Mouse (Mus musculus) bone marrow, adult 2 months (tissue): Measurements from ENCODE around the gene Gpr27. TPM values are rescaled to one million over a fixed set of nuclear protein-coding genes. Genes with fewer than 3 reads are reported as not detected.

Experiments
- H3K27ac ChIP-seq: fragments of 200-500 bp; 2 replicates; pipeline ENCODE4 v1.5.1; 2012; ENCODE audit warnings: low read depth, mild to moderate bottlenecking, control low read depth, inconsistent platforms, low read length; ENCODE audit not compliant: control insufficient read depth, poor library complexity, insufficient read depth
- H3K4me1 ChIP-seq: fragments of 200-500 bp; 2 replicates; pipeline ENCODE4 v1.6.1; 2011; ENCODE audit warnings: low read length; ENCODE audit not compliant: control insufficient read depth, insufficient read depth
- H3K4me3 ChIP-seq: fragments of 200-500 bp; replicated peaks from 2 replicates; pipeline ENCODE3; 2011; ENCODE audit warnings: mild to moderate bottlenecking, low read depth, low read length, control low read depth; ENCODE audit not compliant: control insufficient read depth
- CTCF ChIP-seq: fragments of 200-500 bp; IDR thresholded peaks from 2 replicates; pipeline ENCODE4 v1.5.1; 2011; ENCODE audit warnings: low read length, control low read depth; ENCODE audit not compliant: control insufficient read depth, insufficient read depth
- POLR2A ChIP-seq: fragments of 200-500 bp; IDR thresholded peaks from 2 replicates; pipeline ENCODE4 v1.6.1; 2011; ENCODE audit warnings: low read depth, mild to moderate bottlenecking, control low read depth, low read length, borderline replicate concordance; ENCODE audit not compliant: control insufficient read depth
- whole genome bisulfite sequencing: fragments of 180-500 bp; shearing (Covaris S2); methylation state at CpG from one replicate; pipeline ENCODE4 v1.1.7; 2018; 5-methylcytosine and 5-hydroxymethylcytosine counted together
- polyA plus RNA-seq: library from polyadenylated mRNA; stranded (reverse); fragments of >200 nt; gene quantifications from 2 replicates; pipeline ENCODE4 v1.2.4, GENCODE M21; 2011; ENCODE audit warnings: low replicate concordance; ENCODE audit not compliant: missing spikeins, insufficient read depth, insufficient read length

Gpr27 gene
- polyA plus RNA-seq, 1 experiment: 1.7 TPM

DNA sequence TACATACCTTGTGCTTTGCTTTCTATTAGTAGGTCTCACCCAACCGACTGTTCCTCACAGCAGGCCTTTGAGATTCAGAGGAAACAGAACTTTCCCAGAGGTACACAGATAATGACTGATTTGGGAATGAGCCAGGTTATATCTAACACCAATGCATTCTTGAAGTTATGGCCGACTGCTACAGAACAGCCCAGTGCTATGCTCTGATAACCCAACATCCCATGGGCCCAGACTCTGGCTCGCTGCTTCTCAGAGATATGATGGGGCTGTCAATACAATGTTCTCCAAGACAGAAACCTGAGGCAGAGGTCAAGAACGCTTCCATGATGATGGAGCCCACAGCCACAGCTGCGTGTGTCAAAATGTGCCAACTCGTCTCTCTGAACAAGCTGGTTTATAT lies 4.0 kb upstream of the Gpr27 start:
- 63% methylated on average over 6 of the region's 6 CpGs for WGBS
- Histone ChIP-seq H3K4me1 (no peaks in the 10 kb centered on the region), H3K27ac (no peak overlapping the region), H3K4me3 (no peak overlapping the region)
- TF ChIP-seq POLR2A (no peak), CTCF (no peak)

DNA sequence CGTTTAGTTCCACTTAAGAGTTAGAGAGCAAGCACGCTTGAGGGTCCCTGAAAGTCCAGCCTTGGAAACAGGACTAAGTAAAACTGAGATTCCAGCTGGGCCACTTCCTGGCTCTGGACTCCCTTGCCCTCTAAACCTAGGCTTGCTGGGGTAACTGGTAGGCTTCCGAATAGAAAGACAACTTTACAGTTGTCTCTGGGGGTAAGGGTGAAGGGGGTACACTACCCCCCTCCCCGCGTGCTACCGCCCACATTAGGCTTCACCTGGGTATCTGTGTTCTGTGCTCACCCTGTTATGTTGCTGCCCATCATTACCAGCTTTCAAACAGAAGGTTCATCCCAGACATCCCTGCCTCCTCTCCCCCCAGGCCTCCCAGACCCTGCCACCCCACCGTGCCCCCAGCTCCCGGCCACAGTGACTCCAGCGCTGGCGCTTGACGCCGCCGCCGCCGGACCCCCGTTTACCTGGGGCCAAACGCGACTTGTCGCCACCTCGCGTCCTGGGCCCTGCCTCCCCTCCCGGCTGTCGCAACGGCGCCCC lies 743 bp upstream of the Gpr27 start:
- Histone ChIP-seq H3K4me3 (peak overlapping the region; percentile 31), H3K4me1 (no peaks in the 10 kb centered on the region), H3K27ac (no peak overlapping the region; the same call in 1 of the 2 replicates)
- 15% methylated on average over 25 of the region's 25 CpGs for WGBS
- TF ChIP-seq POLR2A (no peak), CTCF (no peak)

DNA sequence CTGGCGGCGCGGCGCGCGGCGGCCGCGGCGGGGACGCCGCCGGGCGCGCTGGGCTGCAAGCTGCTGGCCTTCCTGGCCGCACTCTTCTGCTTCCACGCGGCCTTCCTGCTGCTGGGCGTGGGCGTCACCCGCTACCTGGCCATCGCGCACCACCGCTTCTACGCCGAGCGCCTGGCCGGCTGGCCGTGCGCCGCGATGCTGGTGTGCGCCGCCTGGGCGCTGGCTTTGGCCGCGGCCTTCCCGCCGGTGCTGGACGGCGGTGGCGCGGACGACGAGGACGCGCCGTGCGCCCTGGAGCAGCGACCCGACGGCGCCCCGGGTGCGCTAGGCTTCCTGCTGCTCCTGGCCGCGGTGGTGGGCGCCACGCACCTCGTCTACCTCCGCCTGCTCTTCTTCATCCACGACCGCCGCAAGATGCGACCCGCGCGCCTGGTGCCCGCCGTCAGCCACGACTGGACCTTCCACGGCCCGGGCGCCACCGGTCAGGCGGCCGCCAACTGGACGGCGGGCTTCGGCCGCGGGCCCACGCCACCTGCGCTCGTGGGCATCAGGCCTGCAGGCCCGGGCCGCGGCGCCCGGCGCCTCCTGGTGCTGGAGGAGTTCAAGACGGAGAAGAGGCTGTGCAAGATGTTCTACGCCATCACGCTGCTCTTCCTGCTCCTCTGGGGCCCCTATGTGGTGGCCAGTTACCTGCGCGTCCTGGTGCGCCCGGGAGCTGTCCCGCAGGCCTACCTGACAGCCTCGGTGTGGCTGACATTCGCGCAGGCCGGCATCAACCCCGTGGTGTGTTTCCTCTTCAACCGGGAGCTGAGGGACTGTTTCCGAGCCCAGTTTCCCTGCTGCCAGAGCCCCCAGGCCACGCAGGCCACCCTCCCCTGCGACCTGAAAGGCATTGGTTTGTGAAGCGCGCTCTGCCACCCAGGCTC lies 700 bp downstream of the Gpr27 start:
- H3K4me1 ChIP-seq: no peaks in the 10 kb centered on the region
- peak overlapping the region; percentile 62 for H3K4me3 ChIP-seq
- TF ChIP-seq CTCF: no peak
- TF ChIP-seq POLR2A: no peak
- peak overlapping the region; percentile 52; the same call in 1 of the 2 replicates for H3K27ac ChIP-seq
- WGBS: 4% methylated on average over 110 of the region's 110 CpGs

DNA sequence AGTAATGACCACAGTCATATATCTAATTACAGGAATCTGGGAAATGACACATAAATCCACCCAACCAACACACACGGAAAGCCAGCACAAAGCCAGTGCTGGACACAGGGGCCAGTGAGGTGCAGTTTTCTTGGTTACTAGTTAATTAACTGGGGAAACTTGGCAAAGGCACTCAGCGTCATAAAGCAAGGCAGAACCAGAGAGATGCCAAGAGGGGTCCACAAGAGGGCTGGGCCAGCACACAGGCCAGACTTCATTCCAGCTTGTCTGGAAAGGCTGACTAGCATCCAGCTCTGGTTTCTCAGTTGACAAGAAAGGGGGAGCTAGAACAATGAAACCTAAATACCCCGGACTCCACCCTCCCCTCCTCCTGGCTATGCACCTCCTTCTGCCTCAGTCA lies 8.0 kb downstream of the Gpr27 start:
- no peak for TF ChIP-seq POLR2A
- no peak for TF ChIP-seq CTCF
- H3K4me1 ChIP-seq: no peaks in the 10 kb centered on the region
- H3K4me3 ChIP-seq: no peak overlapping the region
- 87% methylated on average over 3 of the region's 3 CpGs for WGBS
- H3K27ac ChIP-seq: no peak overlapping the region

DNA sequence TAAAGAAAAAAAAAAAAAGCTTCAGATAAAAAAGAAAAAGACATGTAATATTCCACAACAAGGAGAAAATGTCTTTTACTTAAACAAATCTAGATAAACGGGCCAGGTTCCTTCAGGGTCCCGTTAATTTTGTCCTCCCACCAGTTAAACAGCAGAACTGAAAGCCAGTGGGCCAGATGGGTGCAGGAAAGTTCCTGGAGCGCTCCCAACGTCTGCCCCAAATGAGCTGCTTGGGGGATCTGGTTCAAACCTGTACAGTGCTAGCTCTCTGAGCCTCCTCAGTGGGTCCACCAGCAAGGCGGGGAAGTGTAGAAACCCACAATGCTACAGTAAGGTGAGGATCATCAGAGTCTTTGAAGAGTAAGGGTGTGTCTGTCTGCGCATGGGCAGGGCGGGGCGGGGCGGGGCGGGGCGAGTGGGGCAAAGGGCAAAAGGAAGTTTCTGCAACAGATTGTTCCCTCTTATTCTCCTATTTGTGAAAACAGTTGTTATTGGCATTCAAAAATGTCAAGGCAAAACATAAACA lies 19.2 kb downstream of the Gpr27 start:
- H3K4me3 ChIP-seq: no peak overlapping the region
- TF ChIP-seq CTCF (no peak), POLR2A (no peak)
- 69% methylated on average over 11 of the region's 11 CpGs for WGBS
- H3K4me1 ChIP-seq: peaks cover 2% of the 10 kb centered on the region; the same call in 1 of the 2 replicates
- no peak overlapping the region for H3K27ac ChIP-seq

DNA sequence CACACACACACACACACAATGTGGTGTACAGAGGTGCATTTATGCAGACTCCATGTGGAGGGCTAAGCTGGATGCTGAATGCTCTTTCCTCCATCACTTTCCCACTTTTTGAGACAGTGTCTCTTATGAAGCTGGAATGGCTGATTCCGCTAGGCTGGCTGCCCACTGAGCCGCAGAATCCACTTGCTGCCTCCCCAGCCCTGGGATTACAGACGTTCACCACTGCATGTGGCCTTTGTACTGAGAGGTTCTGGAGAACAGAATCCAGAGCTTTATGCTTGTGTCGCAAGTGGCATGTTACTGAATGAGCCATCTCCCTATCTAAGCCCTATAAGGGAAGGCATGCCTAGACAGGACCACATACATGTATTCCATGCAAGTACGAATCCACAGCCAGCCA lies 20.8 kb downstream of the Gpr27 start:
- Histone ChIP-seq H3K4me1 (peaks cover 2% of the 10 kb centered on the region; the same call in 1 of the 2 replicates), H3K27ac (no peak overlapping the region), H3K4me3 (no peak overlapping the region)
- TF ChIP-seq CTCF (no peak), POLR2A (no peak)
- 78% methylated on average over 5 of the region's 5 CpGs for WGBS

DNA sequence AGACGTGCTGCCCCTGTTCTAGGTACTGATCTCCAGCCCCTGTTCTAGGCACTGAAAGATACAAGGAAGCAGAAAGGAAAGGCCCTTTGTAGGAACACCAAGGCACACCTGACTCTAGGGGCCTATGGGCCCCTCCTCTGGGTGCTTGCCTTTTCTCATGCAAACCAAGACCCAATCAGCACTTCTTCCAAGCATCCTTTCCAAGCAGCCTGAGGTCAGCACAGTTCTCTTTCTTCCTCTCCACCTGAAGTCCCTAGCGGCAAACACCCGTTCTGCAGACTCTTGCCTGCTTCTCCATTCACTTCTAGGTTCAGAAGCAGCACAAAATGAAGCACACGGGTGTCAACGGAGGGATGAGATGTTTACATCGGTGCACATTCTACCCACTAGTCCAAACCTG lies 22.7 kb downstream of the Gpr27 start:
- Histone ChIP-seq H3K4me3 (no peak overlapping the region), H3K27ac (no peak overlapping the region), H3K4me1 (peaks cover 2% of the 10 kb centered on the region; the same call in 1 of the 2 replicates)
- WGBS: 67% methylated on average over 6 of the region's 6 CpGs
- TF ChIP-seq CTCF (no peak), POLR2A (no peak)

DNA sequence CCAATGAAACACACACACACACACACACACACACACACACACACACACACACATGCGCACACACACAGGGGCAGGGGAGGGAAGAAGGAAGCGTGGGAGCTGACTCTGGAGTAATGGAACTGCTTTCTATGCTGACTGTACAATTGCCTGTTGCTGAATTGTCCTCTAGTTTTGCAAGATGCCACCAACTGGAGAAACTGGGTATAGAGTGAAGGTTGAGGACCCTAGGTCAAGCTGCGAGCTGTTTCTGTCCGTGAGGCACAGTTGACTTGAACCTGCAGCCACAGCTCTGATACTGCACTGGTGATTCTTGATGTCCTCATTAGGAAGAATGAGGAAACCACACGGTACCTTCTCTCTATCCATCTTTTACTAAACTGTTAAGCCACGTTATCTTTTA lies 23.4 kb downstream of the Gpr27 start:
- no peak overlapping the region for H3K4me3 ChIP-seq

More for the DNA sequence above, 23.4 kb downstream of the Gpr27 start:
- 41% methylated on average over 6 of the region's 6 CpGs for WGBS
- peaks cover 2% of the 10 kb centered on the region; the same call in 1 of the 2 replicates for H3K4me1 ChIP-seq
- no peak overlapping the region for H3K27ac ChIP-seq
- TF ChIP-seq POLR2A (no peak), CTCF (no peak)
